Mouse (Mus musculus): ENCODE data around the gene Ganab.

Gene Ganab

GRCm38 (mm10) chr19:8929224-8930088 lies 31.6 kb downstream of the Ganab start, which contains the start of the genes Rom1 and Eml3:
Gene Rom1, minus strand, starts transcription at chr19:8929356.
Gene Eml3, plus strand, starts transcription at chr19:8929552.
- peak; percentile 94 to 95 for DNase-seq (ENCODE audit: low spot score in 2 of 2)

GRCm38 (mm10) chr19:8930117-8930516 lies 32.2 kb downstream of the Ganab start:
- no peak for DNase-seq (ENCODE audit: low spot score in 2 of 2)

- DNase-seq (ENCODE audit: low spot score in 2 of 2), result no peak
These were observed 32.9 kb downstream of the Ganab start for GRCm38 (mm10) chr19:8930771-8931170.

GRCm38 (mm10) chr19:8936736-8937135 lies 38.9 kb downstream of the Ganab start:
- no peak for DNase-seq (ENCODE audit: low spot score in 2 of 2)

GRCm38 (mm10) chr19:8940526-8941133 lies 42.8 kb downstream of the Ganab start:
- no peak for DNase-seq (ENCODE audit: low spot score in 2 of 2)

GRCm38 (mm10) chr19:8941136-8941514 lies 43.3 kb downstream of the Ganab start:
- DNase-seq (ENCODE audit: low spot score in 2 of 2), result no peak

GRCm38 (mm10) chr19:8941515-8942217 lies 43.8 kb downstream of the Ganab start, which contains the start of gene Mta2:
Gene Mta2, plus strand, starts transcription at chr19:8941875.
- peak; percentile 90 to 93 for DNase-seq (ENCODE audit: low spot score in 2 of 2)

GRCm38 (mm10) chr19:8942276-8942964 lies 44.5 kb downstream of the Ganab start:
- peak; percentile 38 to 57 for DNase-seq (ENCODE audit: low spot score in 2 of 2)

- no peak for DNase-seq (ENCODE audit: low spot score in 2 of 2)
These were observed 45.2 kb downstream of the Ganab start for GRCm38 (mm10) chr19:8943047-8943446.

- no peak for DNase-seq (ENCODE audit: low spot score in 2 of 2)
These were observed 46.2 kb downstream of the Ganab start for GRCm38 (mm10) chr19:8944062-8944461.

GRCm38 (mm10) chr19:8944750-8945149 lies 46.9 kb downstream of the Ganab start:
- peak; percentile 56 to 73 for DNase-seq (ENCODE audit: low spot score in 2 of 2)

GRCm38 (mm10) chr19:8945251-8945650 lies 47.4 kb downstream of the Ganab start:
- no peak for DNase-seq (ENCODE audit: low spot score in 2 of 2)

GRCm38 (mm10) chr19:8946929-8947328 lies 49.1 kb downstream of the Ganab start:
- no peak for DNase-seq (ENCODE audit: low spot score in 2 of 2)

- no peak for DNase-seq (ENCODE audit: low spot score in 2 of 2)
These were observed 52.3 kb downstream of the Ganab start for GRCm38 (mm10) chr19:8950190-8950589.

- no peak for DNase-seq (ENCODE audit: low spot score in 2 of 2)
These were observed 54.4 kb downstream of the Ganab start for GRCm38 (mm10) chr19:8952241-8952640.

GRCm38 (mm10) chr19:8953135-8954039 lies 55.5 kb downstream of the Ganab start, which contains the start of gene Tut1:
Gene Tut1, plus strand, starts transcription at chr19:8953847.
- peak; percentile 92 to 96 for DNase-seq (ENCODE audit: low spot score in 2 of 2)

- no peak for DNase-seq (ENCODE audit: low spot score in 2 of 2)
These were observed 56.3 kb downstream of the Ganab start for GRCm38 (mm10) chr19:8954171-8954570.

- DNase-seq (ENCODE audit: low spot score in 2 of 2), result no peak
These were observed 64.4 kb downstream of the Ganab start for GRCm38 (mm10) chr19:8962256-8962655.

- no peak for DNase-seq (ENCODE audit: low spot score in 2 of 2)
These were observed 67.2 kb downstream of the Ganab start for GRCm38 (mm10) chr19:8965075-8965474.

GRCm38 (mm10) chr19:8965771-8966170 lies 67.9 kb downstream of the Ganab start:
- DNase-seq (ENCODE audit: low spot score in 2 of 2), result peak in 1 of 2 experiments; percentile 39

GRCm38 (mm10) chr19:8966198-8966589 lies 68.3 kb downstream of the Ganab start:
- DNase-seq (ENCODE audit: low spot score in 2 of 2), result no peak

All from heart, adult 9 months (tissue).